ENCODE assay signal across 8 mouse cellular contexts in the genomic region with DNA sequence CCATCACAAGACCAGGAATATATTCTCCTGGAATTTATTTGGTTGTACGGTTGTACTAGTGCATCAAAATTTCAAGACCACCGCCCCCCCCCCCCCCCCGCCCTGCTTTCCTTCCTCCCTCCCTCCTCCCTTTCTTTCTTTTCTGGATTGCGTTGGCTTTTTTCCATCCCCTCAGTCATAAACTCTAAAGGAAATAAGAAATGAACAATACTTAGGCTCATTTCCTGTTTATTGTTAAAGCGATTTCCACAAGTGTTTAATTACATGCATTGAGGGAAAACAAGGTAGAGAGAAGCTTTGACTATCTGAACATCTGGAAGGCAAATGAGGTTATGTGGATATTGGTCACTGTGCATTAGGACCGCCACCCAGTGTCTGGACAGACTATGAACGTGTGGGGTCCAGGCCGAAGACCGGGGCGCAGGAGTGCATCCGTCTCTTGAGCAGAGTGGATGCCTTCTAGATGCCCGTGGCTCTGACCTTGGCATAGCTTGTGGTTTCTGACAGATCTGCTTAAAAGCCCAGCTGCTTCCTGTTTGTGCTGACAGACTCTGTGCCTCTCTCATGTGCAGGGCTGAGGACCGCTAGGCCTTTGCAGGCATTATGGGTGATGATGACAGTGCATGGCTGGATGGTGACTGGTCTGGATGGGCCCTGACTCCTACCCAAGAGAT. TPM values are rescaled to one million over a fixed set of nuclear protein-coding genes. Genes with fewer than 3 reads are reported as not detected.
DNase-seq lines count a peak whose midpoint lies in the region; ATAC-seq and TF ChIP-seq lines count a peak whose summit lies in the region.

No protein-coding gene starts in this region.

- no peak for TF ChIP-seq CTCF in stomach, postnatal 0 days (IDR thresholded peaks at IDR 0.05; ENCODE audit: low read depth)

- no peak for TF ChIP-seq EP300 in stomach, postnatal 0 days (optimal IDR thresholded peaks at IDR 0.05)

- H3K4me2 ChIP-seq in kidney, embryonic 14.5 days (replicated peaks; ENCODE audit: low read depth, low read length): no peak overlapping the region
- H3K4me2 ChIP-seq in heart, embryonic 16.5 days (ENCODE audit: low read depth, low read length): no peak overlapping the region
- H3K4me2 ChIP-seq in lung, embryonic 16.5 days (ENCODE audit: low read depth, low read length): no peak overlapping the region
- no peak overlapping the region for H3K4me2 ChIP-seq in stomach, postnatal 0 days (replicated peaks; ENCODE audit: low read depth)

- ATAC-seq in kidney, embryonic 14.5 days (ENCODE audit: low FRiP score, low TSS enrichment): no peak
- ATAC-seq in heart, embryonic 16.5 days (replicated peaks; ENCODE audit: extremely low read depth, insufficient read depth, low FRiP score): peak; percentile 41; the same call in 1 of the 2 replicates
- peak; percentile 71 for ATAC-seq in lung, embryonic 16.5 days (ENCODE audit: low read depth)
- ATAC-seq in stomach, postnatal 0 days (ENCODE audit: low FRiP score, low TSS enrichment): peak; percentile 21; the same call in 1 of the 2 replicates
- no peak for ATAC-seq in frontal cortex, adult (ENCODE audit: low TSS enrichment)
- ATAC-seq in erythroid progenitor cell, adult 5-6 weeks (replicated peaks; ENCODE audit: low FRiP score, poor library complexity, severe bottlenecking): no peak

- H3K36me3 ChIP-seq in kidney, embryonic 14.5 days (ENCODE audit: control insufficient read depth, insufficient read depth, low read length): no peaks in the 10 kb centered on the region
- no peaks in the 10 kb centered on the region for H3K36me3 ChIP-seq in heart, embryonic 16.5 days (ENCODE audit: control insufficient read depth, insufficient read depth)
- no peaks in the 10 kb centered on the region for H3K36me3 ChIP-seq in lung, embryonic 16.5 days (ENCODE audit: control insufficient read depth, insufficient read depth, low read length)
- H3K36me3 ChIP-seq in stomach, postnatal 0 days (ENCODE audit: control insufficient read depth, insufficient read depth, low read length): no peaks in the 10 kb centered on the region

- no peak overlapping the region for H3K4me3 ChIP-seq in kidney, embryonic 14.5 days (ENCODE audit: low read length)
- H3K4me3 ChIP-seq in heart, embryonic 16.5 days (ENCODE audit: low read length): no peak overlapping the region
- no peak overlapping the region for H3K4me3 ChIP-seq in lung, embryonic 16.5 days (ENCODE audit: low read length)
- H3K4me3 ChIP-seq in stomach, postnatal 0 days (ENCODE audit: low read depth, low read length): no peak overlapping the region

- no peaks in the 10 kb centered on the region for H3K27me3 ChIP-seq in kidney, embryonic 14.5 days (ENCODE audit: control insufficient read depth, insufficient read depth, low read length)
- no peaks in the 10 kb centered on the region for H3K27me3 ChIP-seq in heart, embryonic 16.5 days (ENCODE audit: control insufficient read depth, insufficient read depth, low read length)
- H3K27me3 ChIP-seq in lung, embryonic 16.5 days (ENCODE audit: control insufficient read depth, insufficient read depth, low read depth, low read length): no peaks in the 10 kb centered on the region
- H3K27me3 ChIP-seq in stomach, postnatal 0 days (ENCODE audit: control insufficient read depth, insufficient read depth, low read length): no peaks in the 10 kb centered on the region

- no peaks in the 10 kb centered on the region for H3K9me3 ChIP-seq in kidney, embryonic 14.5 days (ENCODE audit: control insufficient read depth, low read length)
- no peaks in the 10 kb centered on the region for H3K9me3 ChIP-seq in heart, embryonic 16.5 days (replicated peaks; ENCODE audit: control insufficient read depth, low read length)
- no peaks in the 10 kb centered on the region for H3K9me3 ChIP-seq in lung, embryonic 16.5 days (ENCODE audit: control insufficient read depth, low read length)
- no peaks in the 10 kb centered on the region for H3K9me3 ChIP-seq in stomach, postnatal 0 days (ENCODE audit: control insufficient read depth, low read length)

- H3K9ac ChIP-seq in kidney, embryonic 14.5 days (ENCODE audit: low read depth, low read length): no peak overlapping the region
- no peak overlapping the region for H3K9ac ChIP-seq in heart, embryonic 16.5 days (ENCODE audit: low read length)
- no peak overlapping the region for H3K9ac ChIP-seq in lung, embryonic 16.5 days (ENCODE audit: low read length)
- no peak overlapping the region for H3K9ac ChIP-seq in stomach, postnatal 0 days (ENCODE audit: low read length)

- peak; percentile 44 for DNase-seq in kidney, adult 11 months
- no peak for DNase-seq in stomach, postnatal 0 days (ENCODE audit: low spot score)
- DNase-seq in right cerebral cortex, postnatal 14 days: no peak

- H3K4me1 ChIP-seq in kidney, embryonic 14.5 days (ENCODE audit: control insufficient read depth, insufficient read depth, low read length): peaks cover 5% of the 10 kb centered on the region; the same call in 1 of the 2 replicates
- 0 out of 2 replicates have a peak, but pooled peaks cover 2% of the 10 kb centered on the region for H3K4me1 ChIP-seq in heart, embryonic 16.5 days (ENCODE audit: control insufficient read depth, insufficient read depth, low read length)
- peaks cover 3% of the 10 kb centered on the region; the same call in 1 of the 2 replicates for H3K4me1 ChIP-seq in lung, embryonic 16.5 days (replicated peaks; ENCODE audit: control insufficient read depth, insufficient read depth, low read length)
- H3K4me1 ChIP-seq in stomach, postnatal 0 days (replicated peaks; ENCODE audit: control insufficient read depth, insufficient read depth): no peaks in the 10 kb centered on the region

- WGBS in kidney, embryonic 14.5 days: 77% methylated on average over 13 of the region's 13 CpGs
- 68% methylated on average over 11 of the region's 13 CpGs for WGBS in heart, embryonic 16.5 days
- 54% methylated on average over 13 of the region's 13 CpGs for WGBS in lung, embryonic 16.5 days
- 58% methylated on average over 13 of the region's 13 CpGs for WGBS in stomach, postnatal 0 days

- no peak overlapping the region for H3K27ac ChIP-seq in kidney, embryonic 14.5 days (ENCODE audit: low read depth, low read length)
- H3K27ac ChIP-seq in heart, embryonic 16.5 days (ENCODE audit: low read length): peak overlapping the region; percentile 53
- H3K27ac ChIP-seq in lung, embryonic 16.5 days (ENCODE audit: low read length): peak overlapping the region; percentile 75
- no peak overlapping the region for H3K27ac ChIP-seq in stomach, postnatal 0 days (replicated peaks)

RNA-seq across cellular contexts. Expression of gene Ttll12, which starts 7.6 kb away (rescaled TPM):
- polyA plus RNA-seq in kidney, embryonic 14.5 days (2014; fragmentation: Nextera tagmentation; extraction: Ambion mirVana): 34.6 and 42.3 TPM in 2 replicates
- 18.8 and 20.7 TPM in 2 replicates for polyA plus RNA-seq in heart, embryonic 16.5 days (2015; fragmentation: Nextera tagmentation; extraction: Ambion mirVana)
- polyA plus RNA-seq in lung, embryonic 16.5 days (2015; fragmentation: Nextera tagmentation; extraction: Ambion mirVana): 30.5 and 32.7 TPM in 2 replicates
- 17.3 and 17.6 TPM in 2 replicates for polyA plus RNA-seq in stomach, postnatal 0 days (2015; fragmentation: Nextera tagmentation; extraction: Ambion mirVana)
- 48.6 and 55.5 TPM in 2 replicates for total RNA-seq in erythroid progenitor cell, adult 5-6 weeks (2015; ENCODE audit: low replicate concordance)
- 42.6 and 47.1 TPM in 2 replicates for total RNA-seq in erythroid progenitor cell, adult 5-6 weeks (2017; ENCODE audit: low replicate concordance)

RNA-seq across cellular contexts. Expression of gene Mcat, which starts 38.9 kb away (rescaled TPM):
- 29.3 and 43.7 TPM in 2 replicates for polyA plus RNA-seq in kidney, embryonic 14.5 days (2014; fragmentation: Nextera tagmentation; extraction: Ambion mirVana)
- polyA plus RNA-seq in heart, embryonic 16.5 days (2015; fragmentation: Nextera tagmentation; extraction: Ambion mirVana): 32.9 and 34.6 TPM in 2 replicates
- polyA plus RNA-seq in lung, embryonic 16.5 days (2015; fragmentation: Nextera tagmentation; extraction: Ambion mirVana): 26.6 and 28.2 TPM in 2 replicates
- polyA plus RNA-seq in stomach, postnatal 0 days (2015; fragmentation: Nextera tagmentation; extraction: Ambion mirVana): 24.9 and 25.5 TPM in 2 replicates
- 3.4 and 7.9 TPM in 2 replicates for total RNA-seq in erythroid progenitor cell, adult 5-6 weeks (2015; ENCODE audit: low replicate concordance)
- total RNA-seq in erythroid progenitor cell, adult 5-6 weeks (2017; ENCODE audit: low replicate concordance): 2.8 and 13.2 TPM in 2 replicates

RNA-seq across cellular contexts. Expression of gene Tspo, which starts 39.1 kb away (rescaled TPM):
- polyA plus RNA-seq in kidney, embryonic 14.5 days (2014; fragmentation: Nextera tagmentation; extraction: Ambion mirVana): 57.8 and 60.7 TPM in 2 replicates
- 182 and 185 TPM in 2 replicates for polyA plus RNA-seq in heart, embryonic 16.5 days (2015; fragmentation: Nextera tagmentation; extraction: Ambion mirVana)
- 112 and 142 TPM in 2 replicates for polyA plus RNA-seq in lung, embryonic 16.5 days (2015; fragmentation: Nextera tagmentation; extraction: Ambion mirVana)
- 277 and 284 TPM in 2 replicates for polyA plus RNA-seq in stomach, postnatal 0 days (2015; fragmentation: Nextera tagmentation; extraction: Ambion mirVana)
- total RNA-seq in erythroid progenitor cell, adult 5-6 weeks (2015; ENCODE audit: low replicate concordance): 133 TPM in 2 replicates
- 92.7 and 104 TPM in 2 replicates for total RNA-seq in erythroid progenitor cell, adult 5-6 weeks (2017; ENCODE audit: low replicate concordance)

Comparison
In these comparisons a context has a peak if more than half of its experiments do, and no peak if none do; other contexts are left out.
1. ATAC-seq: peak in heart, embryonic 16.5 days (single experiment), lung, embryonic 16.5 days (single experiment) and stomach, postnatal 0 days (single experiment); none in kidney, embryonic 14.5 days (single experiment), frontal cortex, adult (single experiment) and erythroid progenitor cell, adult 5-6 weeks (single experiment).
2. H3K27ac ChIP-seq: peak in heart, embryonic 16.5 days (single experiment) and lung, embryonic 16.5 days (single experiment); none in kidney, embryonic 14.5 days (single experiment) and stomach, postnatal 0 days (single experiment).